Mouse (Mus musculus) megakaryocyte, embryonic 14.5 days (primary cell): ENCODE data around the gene Tcf7l2.

Experiments
- FLI1 ChIP-seq: IDR thresholded peaks from 2 replicates; pipeline ENCODE4 v1.6.1; 2012; ENCODE audit warnings: low read length, inconsistent platforms, mixed read lengths
- GATA1 ChIP-seq: IDR thresholded peaks from 3 replicates; pipeline ENCODE4 v1.6.1; 2012; ENCODE audit warnings: mixed read lengths, low read length, inconsistent platforms, borderline replicate concordance

GRCm38 (mm10) chr19:55893557-55893956 is 151.9 kb downstream of the Tcf7l2 start:
- no peak for TF ChIP-seq GATA1
- no peak for TF ChIP-seq FLI1
